Mouse (Mus musculus): Measurements from ENCODE around the gene Prrt2.

Gene Prrt2

DNA sequence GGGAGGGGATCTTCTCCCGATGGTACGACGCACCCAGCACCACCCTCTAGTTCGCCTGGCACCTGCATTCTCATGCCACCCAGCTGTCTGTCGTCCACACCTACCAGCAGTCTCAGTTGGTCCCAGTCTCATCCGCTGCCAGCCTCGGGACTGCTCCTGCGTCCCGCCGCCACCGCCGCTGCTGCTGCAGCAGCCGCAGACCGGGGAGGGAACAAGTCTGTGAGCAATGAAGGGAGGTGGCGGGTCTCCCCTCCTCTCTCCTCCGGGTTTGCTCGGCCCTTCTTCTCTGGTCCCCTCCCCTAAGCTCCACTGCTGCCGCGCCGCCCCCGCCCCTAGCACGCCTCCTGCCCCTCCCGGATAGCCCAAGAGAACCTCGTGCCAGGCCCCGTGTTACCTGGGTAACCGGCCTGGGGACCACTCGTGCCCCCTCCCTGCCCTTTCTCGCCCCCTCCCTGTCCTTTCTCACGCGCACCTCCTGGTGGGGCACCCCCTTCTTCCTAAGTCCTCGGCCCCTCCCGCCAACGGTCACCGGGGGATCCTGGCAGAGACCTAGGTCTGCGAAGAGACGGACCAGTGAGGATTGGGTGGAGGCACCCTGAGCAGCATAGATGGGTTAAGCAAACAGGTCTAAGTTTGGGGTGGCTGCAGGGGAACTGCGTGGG lies at the start of gene Prrt2, which contains the start of gene Gm42742:
Prrt2 (minus strand) TSS at position 311 of the 662 bp plus-strand sequence.
Gm42742 (minus strand) TSS at position 197 of the 662 bp plus-strand sequence.
- no peak for DNase-seq (ENCODE audit: low read depth, low spot score)

GRCm38 (mm10) chr7:127066317-127066716 lies 45.3 kb upstream of the Prrt2 start:
- no peak for DNase-seq (ENCODE audit: low read depth, low spot score)

DNA sequence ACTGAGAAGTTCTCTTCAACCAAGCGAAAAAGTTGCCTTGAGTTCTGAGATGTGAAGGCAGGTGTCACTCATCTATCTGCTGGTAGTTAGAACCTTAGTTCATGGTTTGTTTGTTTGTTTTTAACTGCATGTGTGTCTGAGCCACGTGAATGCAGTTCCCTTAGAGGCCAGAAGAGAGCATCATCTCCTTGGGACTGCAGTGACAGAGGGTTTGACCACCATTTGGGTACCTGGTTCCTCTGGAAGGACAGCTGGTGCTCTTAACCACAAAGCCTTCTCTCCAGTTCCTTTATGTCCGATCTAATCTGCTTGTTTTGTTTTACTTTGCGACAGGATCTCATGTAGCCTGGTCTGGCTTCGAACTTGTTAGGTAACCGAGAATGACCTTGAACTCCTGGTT lies 44.5 kb upstream of the Prrt2 start:
- DNase-seq (ENCODE audit: low read depth, low spot score) = no peak

- DNase-seq (ENCODE audit: low read depth, low spot score) = peak; percentile 52
Observed at GRCm38 (mm10) chr7:127055026-127055585, 34.1 kb upstream of the Prrt2 start.

DNA sequence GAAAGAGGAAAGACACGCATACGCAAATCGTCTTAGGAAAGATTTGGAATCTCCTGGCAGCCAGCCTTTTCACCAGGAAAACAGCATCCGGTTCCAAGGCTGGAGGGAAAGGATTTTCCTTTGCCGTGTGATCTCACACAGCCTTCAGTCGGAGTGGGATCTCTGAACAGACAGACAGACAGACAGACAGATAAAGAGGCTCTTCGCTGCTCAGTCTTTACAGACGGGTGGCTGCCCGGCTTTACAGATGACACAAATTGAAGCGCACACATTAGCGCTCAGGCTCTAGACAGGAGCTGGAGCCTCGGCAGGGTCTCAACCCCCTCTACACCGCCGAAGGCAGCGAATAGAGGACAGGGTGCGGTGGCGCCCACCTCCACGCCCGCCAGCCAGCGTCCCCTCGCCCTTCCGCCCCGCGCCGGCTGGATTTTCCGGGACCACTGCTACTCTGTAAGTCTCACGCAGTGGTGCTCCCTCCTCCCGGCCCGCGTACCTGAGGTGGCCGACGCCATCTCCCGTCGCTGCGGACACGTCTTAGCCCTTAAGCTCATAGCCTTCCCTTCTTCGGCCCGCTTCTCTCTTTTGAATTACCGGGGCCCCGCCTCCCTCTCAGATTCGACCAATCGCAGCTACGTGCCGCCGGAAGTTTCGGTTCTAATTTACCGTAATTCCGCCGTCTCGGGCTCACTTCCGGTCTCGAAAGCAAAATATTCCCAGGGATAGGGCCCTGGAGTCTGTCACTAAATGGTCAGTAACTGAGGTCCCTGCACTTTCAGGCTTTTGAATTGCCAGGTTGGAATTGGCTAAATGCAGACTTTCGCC lies 21.1 kb upstream of the Prrt2 start, which contains the start of gene Kif22:
Kif22 (minus strand) TSS at position 621 of the 822 bp plus-strand sequence.
- peak; percentile 78 for DNase-seq (ENCODE audit: low read depth, low spot score)

GRCm38 (mm10) chr7:127031244-127031643 lies 10.2 kb upstream of the Prrt2 start:
- no peak for DNase-seq (ENCODE audit: low read depth, low spot score)

DNA sequence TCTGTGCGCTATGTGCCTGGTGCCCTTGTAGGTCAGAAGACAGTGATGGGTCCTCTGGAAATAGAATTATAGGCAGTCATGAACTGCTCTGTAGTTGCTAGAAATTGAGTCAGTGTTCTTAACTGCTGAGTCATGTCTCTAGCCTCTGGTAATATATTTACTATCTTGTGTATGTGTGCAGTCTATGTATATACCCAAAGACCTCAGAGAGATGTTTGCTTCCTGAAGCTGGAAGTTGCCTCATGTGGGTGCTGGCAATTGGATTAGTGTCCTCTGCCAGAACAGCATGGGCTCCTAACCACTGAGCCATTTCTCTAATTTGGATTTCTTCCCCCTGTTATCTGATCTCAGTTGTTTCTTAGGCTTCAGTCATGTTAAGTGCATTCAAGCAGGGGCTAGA lies 9.2 kb upstream of the Prrt2 start:
- DNase-seq (ENCODE audit: low read depth, low spot score) = no peak

- no peak for DNase-seq (ENCODE audit: low read depth, low spot score)
Observed at GRCm38 (mm10) chr7:127027885-127028284, 6.9 kb upstream of the Prrt2 start.

DNA sequence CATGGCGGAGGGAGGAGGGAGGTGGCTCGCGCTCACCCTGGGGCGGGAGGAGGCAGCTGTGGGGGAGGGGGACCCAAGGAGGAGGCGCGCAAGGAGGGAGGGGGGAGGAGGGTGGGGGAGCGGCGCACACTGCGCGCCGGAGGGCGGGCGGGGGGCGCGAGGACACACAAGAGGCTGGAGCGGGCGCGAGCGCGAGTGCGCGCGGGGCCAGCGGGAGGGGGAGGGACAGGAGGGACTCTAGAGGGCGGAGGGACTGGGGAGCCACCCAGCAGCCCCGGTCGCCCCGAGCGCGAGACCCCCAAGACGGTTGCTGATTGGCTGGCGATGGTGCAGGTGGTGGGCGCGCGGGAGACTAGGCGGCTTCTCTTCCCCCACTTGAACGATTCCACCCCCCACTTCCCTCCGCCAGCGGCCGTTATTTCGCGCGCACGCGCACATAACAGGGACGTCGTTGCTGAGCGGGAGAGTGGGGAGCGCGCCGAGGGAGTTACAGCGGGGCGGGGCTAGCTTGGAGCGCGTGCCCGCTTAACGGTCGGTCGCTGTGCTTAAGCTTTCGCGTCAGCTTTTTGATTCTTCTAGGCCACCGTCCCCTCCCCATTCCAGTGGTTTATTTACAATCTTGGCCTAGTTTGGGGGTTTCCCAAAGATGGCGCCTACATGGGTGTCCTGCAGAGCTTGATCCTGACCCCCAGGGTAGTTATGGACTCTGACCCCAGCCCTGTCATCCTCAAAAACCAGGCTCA lies 6.1 kb upstream of the Prrt2 start, which contains the start of gene Maz:
Maz (minus strand) TSS at position 54 of the 743 bp plus-strand sequence.
- DNase-seq (ENCODE audit: low read depth, low spot score) = peak; percentile 100

GRCm38 (mm10) chr7:127026616-127026983 lies 5.6 kb upstream of the Prrt2 start:
- no peak for DNase-seq (ENCODE audit: low read depth, low spot score)

- no peak for DNase-seq (ENCODE audit: low read depth, low spot score)
Observed at GRCm38 (mm10) chr7:127026161-127026600, 5.2 kb upstream of the Prrt2 start.

GRCm38 (mm10) chr7:127025556-127026160 lies 4.6 kb upstream of the Prrt2 start:
- DNase-seq (ENCODE audit: low read depth, low spot score) = no peak

GRCm38 (mm10) chr7:127024755-127025555 lies 3.9 kb upstream of the Prrt2 start:
- no peak for DNase-seq (ENCODE audit: low read depth, low spot score)

DNA sequence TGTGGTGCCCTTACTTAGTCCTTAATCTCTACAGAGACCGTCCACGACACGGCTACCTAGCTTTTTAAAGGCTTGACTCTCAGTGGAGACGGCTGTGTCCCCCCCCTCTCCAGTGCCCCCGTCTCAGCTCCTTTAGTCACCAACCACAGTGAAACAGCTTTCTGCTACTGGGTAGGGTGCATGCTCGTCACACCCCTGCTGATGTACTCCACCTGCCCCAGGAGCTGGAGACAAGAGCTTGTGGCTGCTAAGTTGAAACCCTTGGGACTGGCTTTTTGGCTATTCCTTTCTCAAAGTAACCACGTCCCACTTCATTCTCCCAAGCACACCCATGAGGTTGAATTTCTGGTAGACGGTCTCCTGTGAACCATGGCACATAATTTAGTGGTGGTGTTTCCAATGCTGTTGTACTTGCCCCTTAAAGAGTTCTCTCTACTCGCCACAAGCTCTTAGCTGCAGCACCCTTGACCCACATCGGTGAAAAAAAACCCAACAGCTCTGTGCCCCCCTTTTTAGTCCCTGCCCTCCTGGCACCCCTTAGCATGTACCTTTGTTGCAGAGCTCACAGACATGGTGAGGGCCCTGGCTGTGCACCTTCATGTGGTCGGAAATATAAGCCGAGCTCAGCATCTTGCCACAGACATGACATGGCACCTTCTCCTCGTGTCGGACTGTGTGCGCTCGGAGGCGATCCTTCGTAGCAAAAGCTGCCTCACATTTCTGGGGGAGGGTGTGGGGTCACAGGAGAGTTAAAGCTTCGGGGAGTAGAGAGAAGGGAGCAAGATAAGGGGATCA lies 3.1 kb upstream of the Prrt2 start:
- DNase-seq (ENCODE audit: low read depth, low spot score) = no peak

DNA sequence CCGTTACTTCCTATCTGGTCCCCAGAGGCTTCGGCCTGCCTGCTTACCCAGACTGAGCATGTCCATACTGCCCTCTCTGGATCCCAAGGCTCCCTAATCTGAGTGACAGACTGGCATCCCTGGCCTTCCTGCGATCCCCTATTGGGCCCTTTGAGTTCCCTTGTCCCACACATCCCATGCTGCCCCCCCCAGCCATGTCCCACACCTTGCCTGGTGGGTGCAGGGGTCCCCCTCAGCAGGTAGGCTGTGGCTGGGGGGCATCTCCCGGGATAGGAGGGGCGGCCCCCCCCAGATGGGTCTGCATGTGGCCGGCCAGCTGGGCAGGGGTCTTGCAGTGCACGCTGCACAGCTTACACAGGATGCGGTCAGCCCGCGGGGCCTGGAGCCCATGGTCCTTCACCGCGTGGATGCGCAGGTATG lies 2.3 kb upstream of the Prrt2 start:
- DNase-seq (ENCODE audit: low read depth, low spot score) = no peak

GRCm38 (mm10) chr7:127022528-127023271 lies 1.7 kb upstream of the Prrt2 start:
- no peak for DNase-seq (ENCODE audit: low read depth, low spot score)

DNA sequence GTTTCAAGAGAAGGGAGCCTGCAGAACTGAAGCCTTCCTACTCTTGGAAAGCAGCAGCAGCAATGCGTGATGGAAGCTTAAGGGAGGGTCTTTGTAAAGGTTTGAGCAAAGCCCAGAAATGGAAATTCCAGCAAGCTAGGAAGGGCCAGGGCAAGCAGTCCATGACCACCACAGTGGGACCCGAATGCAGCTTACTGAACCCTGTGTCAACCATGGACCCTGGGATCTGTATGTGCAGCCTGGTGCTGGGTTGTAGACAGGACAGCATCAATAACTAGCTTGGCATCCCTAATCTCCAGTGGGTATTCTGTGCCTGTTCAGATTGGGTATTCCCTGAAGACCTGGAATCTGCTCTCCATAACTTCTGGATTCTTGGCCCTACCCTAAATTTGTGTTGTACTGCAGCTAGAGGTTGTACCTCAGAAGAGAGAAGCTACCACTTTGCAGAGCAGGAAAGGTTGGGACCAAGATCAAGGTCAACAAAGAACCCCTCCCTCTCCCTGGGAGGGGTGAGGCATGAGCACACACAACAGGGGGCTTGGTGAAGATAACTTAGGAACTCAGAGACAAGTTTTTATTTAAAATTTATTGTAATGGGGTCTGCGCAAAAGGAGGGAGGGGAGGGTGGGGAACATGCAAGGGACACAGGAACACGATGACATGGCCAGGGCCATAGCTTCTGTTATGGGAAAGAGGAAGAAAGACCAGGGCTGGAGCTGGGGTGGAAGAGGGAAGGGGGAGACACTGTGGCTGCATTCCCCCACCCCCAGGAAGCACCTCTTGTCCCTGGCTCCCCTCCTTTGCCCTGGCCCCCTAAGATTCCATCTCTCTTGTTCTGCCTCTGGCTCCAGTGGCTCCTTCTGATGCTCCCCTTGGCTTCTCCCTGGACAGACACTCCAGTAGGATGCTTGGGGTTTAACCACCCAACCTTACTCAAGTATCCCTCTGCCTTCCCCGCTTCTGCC lies 834 bp upstream of the Prrt2 start:
- no peak for DNase-seq (ENCODE audit: low read depth, low spot score)

- DNase-seq (ENCODE audit: low read depth, low spot score) = no peak
Observed at GRCm38 (mm10) chr7:127020491-127020890, 520 bp downstream of the Prrt2 start.
